Mouse (Mus musculus): ENCODE data around the gene Smdt1.

- TF ChIP-seq POLR2A (IDR thresholded peaks at IDR 0.05; ENCODE audit: insufficient read length, low read depth) (no peak), USF1 (IDR thresholded peaks at IDR 0.05; ENCODE audit: low read depth) (no peak), POLR2AphosphoS2 (IDR thresholded peaks at IDR 0.05; ENCODE audit: insufficient read length, low read depth) (no peak), MAX (IDR thresholded peaks at IDR 0.05; ENCODE audit: low read depth) (no peak), E2F4 (IDR thresholded peaks at IDR 0.05; ENCODE audit: insufficient read depth) (no peak), MYOG (IDR thresholded peaks at IDR 0.05; ENCODE audit: control insufficient read depth in 1 of 3, insufficient read depth in 1 of 3, insufficient read length in 2 of 3, low read depth in 2 of 3) (no peak)
Measured at GRCm38 (mm10) chr15:82368851-82369250, 30.1 kb downstream of the Smdt1 start.

Data from myocyte (in vitro differentiated cells).